In the genomic region with DNA sequence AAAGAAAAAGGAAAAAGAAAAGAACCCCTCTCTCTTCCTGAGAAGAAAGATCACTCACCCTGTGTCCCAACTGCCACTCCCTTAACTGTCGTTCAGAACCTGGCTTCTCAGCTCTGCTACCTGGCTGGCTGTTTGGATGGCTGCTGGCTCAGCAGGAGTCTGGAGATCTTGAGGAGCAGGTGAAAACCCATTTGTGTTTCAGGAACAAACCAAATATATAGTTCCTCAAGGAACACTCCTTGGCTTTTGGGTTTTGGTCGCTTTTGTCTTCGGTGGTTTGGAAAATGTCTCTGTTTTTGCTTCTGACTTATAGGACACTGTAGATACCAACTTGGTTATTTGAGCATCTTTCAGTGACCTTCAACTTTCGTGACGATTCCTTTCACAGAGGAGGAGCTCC, we compare ENCODE assay signal across 8 mouse cellular contexts. TPM values are rescaled to one million over a fixed set of nuclear protein-coding genes. Genes with fewer than 3 reads are reported as not detected.
DNase-seq lines count a peak whose midpoint lies in the region; ATAC-seq lines count a peak whose summit lies in the region.

A gene (minus strand): TSS at position 101 of the 400 bp plus-strand sequence.

- H3K9ac ChIP-seq in kidney, embryonic 15.5 days: no peak within 1 kb of the TSS
- H3K9ac ChIP-seq in midbrain, embryonic 12.5 days (replicated peaks): no peak within 1 kb of the TSS

- H3K4me2 ChIP-seq in kidney, embryonic 15.5 days: no peak within 1 kb of the TSS
- no peak within 1 kb of the TSS for H3K4me2 ChIP-seq in midbrain, embryonic 12.5 days (replicated peaks)

- DNase-seq in kidney, adult 18-20 months: no peak
- no peak for DNase-seq in adrenal gland, postnatal 4 days (ENCODE audit: low spot score in 2 of 2)
- DNase-seq in gastrocnemius, postnatal 4 days (ENCODE audit: low spot score in 2 of 2): no peak
- no peak for DNase-seq in large intestine, adult 2 months (ENCODE audit: low read depth, low spot score)
- DNase-seq in urinary bladder, postnatal 4 days (ENCODE audit: low spot score in 2 of 2): no peak

- ATAC-seq in kidney, embryonic 15.5 days (replicated peaks; ENCODE audit: low FRiP score): no peak
- ATAC-seq in midbrain, embryonic 12.5 days (ENCODE audit: low FRiP score, low read depth): no peak
- ATAC-seq in cerebellum, adult (ENCODE audit: insufficient number of reproducible peaks, low FRiP score, low TSS enrichment): no peak

- no peaks in the 10 kb centered on the region for H3K9me3 ChIP-seq in kidney, embryonic 15.5 days (replicated peaks)
- H3K9me3 ChIP-seq in midbrain, embryonic 12.5 days: no peaks in the 10 kb centered on the region

- no peak within 1 kb of the TSS for H3K27ac ChIP-seq in kidney, embryonic 15.5 days
- H3K27ac ChIP-seq in midbrain, embryonic 12.5 days (replicated peaks): no peak within 1 kb of the TSS

- H3K4me3 ChIP-seq in kidney, embryonic 15.5 days (replicated peaks): no peak within 1 kb of the TSS
- no peak within 1 kb of the TSS for H3K4me3 ChIP-seq in midbrain, embryonic 12.5 days

- no peaks in the 10 kb centered on the region for H3K36me3 ChIP-seq in kidney, embryonic 15.5 days
- H3K36me3 ChIP-seq in midbrain, embryonic 12.5 days: no peaks in the 10 kb centered on the region

- no peaks in the 10 kb centered on the region for H3K27me3 ChIP-seq in kidney, embryonic 15.5 days
- H3K27me3 ChIP-seq in midbrain, embryonic 12.5 days: no peaks in the 10 kb centered on the region

- H3K4me1 ChIP-seq in kidney, embryonic 15.5 days: no peaks in the 10 kb centered on the region
- no peaks in the 10 kb centered on the region for H3K4me1 ChIP-seq in midbrain, embryonic 12.5 days

- 76% methylated on average over 5 of the region's 5 CpGs for WGBS in kidney, embryonic 15.5 days
- WGBS in large intestine, adult 2 months: 69% methylated on average over 5 of the region's 5 CpGs
- 76% methylated on average over 5 of the region's 5 CpGs for WGBS in midbrain, embryonic 12.5 days

RNA-seq across cellular contexts. Expression of the gene that starts here (rescaled TPM):
- 71.5 and 73.3 TPM in 2 replicates for polyA plus RNA-seq in kidney, embryonic 15.5 days (2015; fragmentation: Nextera tagmentation; extraction: Ambion mirVana)
- 100 to 1,000 TPM; 136 to 137 TPM for total RNA-seq in adrenal gland, postnatal 4 days (2021)
- total RNA-seq in gastrocnemius, postnatal 4 days (2021): 10 to 100 TPM; 80.8 to 99.8 TPM
- polyA plus RNA-seq in large intestine, adult 2 months (2012; rRNA removed): 38.3 and 39.9 TPM in 2 replicates
- polyA plus RNA-seq in midbrain, embryonic 12.5 days (2016; fragmentation: Nextera tagmentation; extraction: Ambion mirVana): 76.6 and 86.4 TPM in 2 replicates
